Mouse (Mus musculus): ENCODE results near the gene Chd2. TPM values are rescaled to one million over a fixed set of nuclear protein-coding genes. Genes with fewer than 3 reads are reported as not detected.

The Chd2 gene
- polyA plus RNA-seq, 1 experiment from 2014 or later, result 41.6 TPM

GRCm38 (mm10) chr7:73585114-73586032 is 43.7 kb upstream of the Chd2 start:
- DNase-seq (ENCODE audit: low spot score) (peak; percentile 55), ATAC-seq (replicated peaks; ENCODE audit: low FRiP score, low read depth) (no peak)
- peak; percentile 7; the same call in 1 of the 2 replicates for TF ChIP-seq CTCF (IDR thresholded peaks at IDR 0.05; ENCODE audit: low read depth)
- H3K9ac ChIP-seq (ENCODE audit: low read depth, low read length), result no peak overlapping the region
- H3K4me3 ChIP-seq (replicated peaks; ENCODE audit: low read depth, low read length), result no peak overlapping the region
- H3K27me3 ChIP-seq (ENCODE audit: insufficient read depth, low read length), result no peaks in the 10 kb centered on the region
- peak overlapping the region; percentile 27; the same call in 1 of the 2 replicates for H3K4me2 ChIP-seq (ENCODE audit: low read length)
- peak overlapping the region; percentile 84 for H3K27ac ChIP-seq
- peaks cover 34% of the 10 kb centered on the region for H3K4me1 ChIP-seq (replicated peaks; ENCODE audit: insufficient read depth, low read length)
- no peaks in the 10 kb centered on the region for H3K36me3 ChIP-seq (ENCODE audit: insufficient read depth, low read length)
- H3K9me3 ChIP-seq (replicated peaks; ENCODE audit: low read length), result no peaks in the 10 kb centered on the region
- 70% methylated on average over 22 of the region's 22 CpGs for whole genome bisulfite sequencing

GRCm38 (mm10) chr7:73584009-73584995 is 42.7 kb upstream of the Chd2 start:
- DNase-seq (ENCODE audit: low spot score) (peak; percentile 92), ATAC-seq (replicated peaks; ENCODE audit: low FRiP score, low read depth) (no peak; the same call in 1 of the 2 replicates)
- no peak overlapping the region for H3K9ac ChIP-seq (ENCODE audit: low read depth, low read length)
- H3K9me3 ChIP-seq (replicated peaks; ENCODE audit: low read length), result no peaks in the 10 kb centered on the region
- no peak overlapping the region for H3K4me3 ChIP-seq (replicated peaks; ENCODE audit: low read depth, low read length)
- H3K36me3 ChIP-seq (ENCODE audit: insufficient read depth, low read length), result no peaks in the 10 kb centered on the region
- no peak for TF ChIP-seq CTCF (IDR thresholded peaks at IDR 0.05; ENCODE audit: low read depth)
- H3K27me3 ChIP-seq (ENCODE audit: insufficient read depth, low read length), result no peaks in the 10 kb centered on the region
- peak overlapping the region; percentile 34 for H3K4me2 ChIP-seq (ENCODE audit: low read length)
- peaks cover 31% of the 10 kb centered on the region for H3K4me1 ChIP-seq (replicated peaks; ENCODE audit: insufficient read depth, low read length)
- H3K27ac ChIP-seq, result peak overlapping the region; percentile 84
- whole genome bisulfite sequencing, result 37% methylated on average over 13 of the region's 13 CpGs

GRCm38 (mm10) chr7:73583400-73583799 is 41.8 kb upstream of the Chd2 start:
- Histone ChIP-seq H3K27ac (peak overlapping the region; percentile 84; the same call in 1 of the 2 replicates), H3K4me3 (replicated peaks; ENCODE audit: low read depth, low read length) (no peak overlapping the region), H3K9me3 (replicated peaks; ENCODE audit: low read length) (no peaks in the 10 kb centered on the region), H3K9ac (ENCODE audit: low read depth, low read length) (no peak overlapping the region), H3K36me3 (ENCODE audit: insufficient read depth, low read length) (no peaks in the 10 kb centered on the region), H3K27me3 (ENCODE audit: insufficient read depth, low read length) (no peaks in the 10 kb centered on the region), H3K4me1 (replicated peaks; ENCODE audit: insufficient read depth, low read length) (peaks cover 22% of the 10 kb centered on the region), H3K4me2 (ENCODE audit: low read length) (no peak overlapping the region)
- WGBS, result 82% methylated on average over 7 of the region's 7 CpGs
- ATAC-seq (replicated peaks; ENCODE audit: low FRiP score, low read depth) (no peak), DNase-seq (ENCODE audit: low spot score) (no peak)
- no peak for TF ChIP-seq CTCF (IDR thresholded peaks at IDR 0.05; ENCODE audit: low read depth)

GRCm38 (mm10) chr7:73581836-73582375 is 40.3 kb upstream of the Chd2 start:
- no peak overlapping the region for H3K4me2 ChIP-seq (ENCODE audit: low read length)
- no peak overlapping the region for H3K4me3 ChIP-seq (replicated peaks; ENCODE audit: low read depth, low read length)
- TF ChIP-seq CTCF (IDR thresholded peaks at IDR 0.05; ENCODE audit: low read depth), result no peak
- ATAC-seq (replicated peaks; ENCODE audit: low FRiP score, low read depth) (no peak), DNase-seq (ENCODE audit: low spot score) (no peak)
- H3K27ac ChIP-seq, result no peak overlapping the region
- no peaks in the 10 kb centered on the region for H3K27me3 ChIP-seq (ENCODE audit: insufficient read depth, low read length)
- H3K9ac ChIP-seq (ENCODE audit: low read depth, low read length), result no peak overlapping the region
- WGBS, result 56% methylated on average over 6 of the region's 6 CpGs
- H3K4me1 ChIP-seq (replicated peaks; ENCODE audit: insufficient read depth, low read length), result peaks cover 25% of the 10 kb centered on the region
- no peaks in the 10 kb centered on the region for H3K36me3 ChIP-seq (ENCODE audit: insufficient read depth, low read length)
- no peaks in the 10 kb centered on the region for H3K9me3 ChIP-seq (replicated peaks; ENCODE audit: low read length)

DNA sequence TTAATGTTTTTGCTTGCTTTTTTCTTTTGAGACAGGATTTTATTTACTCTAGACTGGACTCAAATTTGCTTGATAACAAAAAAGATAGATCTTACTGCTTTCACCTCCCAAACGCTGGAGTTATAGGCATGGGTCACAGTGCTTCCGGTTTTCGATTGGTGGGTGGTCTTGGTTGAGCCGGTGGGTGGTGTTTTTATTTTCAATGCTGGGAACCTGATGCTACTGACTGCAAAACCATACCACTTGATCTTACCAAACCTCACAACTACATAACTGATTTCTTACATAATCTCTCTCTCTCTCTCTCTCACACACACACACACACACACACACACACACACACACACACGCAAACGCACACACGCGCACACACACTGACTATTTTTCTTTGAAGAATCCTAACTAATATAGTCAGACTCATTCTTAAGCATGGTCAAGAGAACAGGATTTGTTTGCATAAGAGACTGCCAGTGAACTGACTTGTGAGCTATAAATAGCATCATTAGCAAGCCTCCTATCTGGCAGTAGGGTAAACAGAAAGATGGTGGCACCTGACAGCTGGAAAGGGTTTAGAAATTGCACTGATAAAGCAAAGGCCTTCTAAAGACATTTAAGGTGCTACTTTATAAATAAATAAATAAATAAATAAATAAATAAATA is 37.6 kb upstream of the Chd2 start:
- no peaks in the 10 kb centered on the region for H3K36me3 ChIP-seq (ENCODE audit: insufficient read depth, low read length)
- H3K27ac ChIP-seq, result peak overlapping the region; percentile 54
- peaks cover 7% of the 10 kb centered on the region; the same call in 1 of the 2 replicates for H3K4me1 ChIP-seq (replicated peaks; ENCODE audit: insufficient read depth, low read length)
- no peak for TF ChIP-seq CTCF (IDR thresholded peaks at IDR 0.05; ENCODE audit: low read depth)
- H3K9me3 ChIP-seq (replicated peaks; ENCODE audit: low read length), result no peaks in the 10 kb centered on the region
- WGBS, result 43% methylated on average over 8 of the region's 8 CpGs
- H3K27me3 ChIP-seq (ENCODE audit: insufficient read depth, low read length), result no peaks in the 10 kb centered on the region
- ATAC-seq (replicated peaks; ENCODE audit: low FRiP score, low read depth), result no peak
- H3K4me3 ChIP-seq (replicated peaks; ENCODE audit: low read depth, low read length), result no peak overlapping the region
- H3K4me2 ChIP-seq (ENCODE audit: low read length), result no peak overlapping the region
- no peak overlapping the region for H3K9ac ChIP-seq (ENCODE audit: low read depth, low read length)
- peak; percentile 74 for DNase-seq (ENCODE audit: low spot score)

Measured in kidney, postnatal 0 days (tissue).